Mouse (Mus musculus): Measurements from ENCODE around the gene Mgp. TPM values are rescaled to one million over a fixed set of nuclear protein-coding genes. Genes with fewer than 3 reads are reported as not detected.

The Mgp gene
- polyA plus RNA-seq, 1 experiment from 2014 or later = 1.6 TPM

DNA sequence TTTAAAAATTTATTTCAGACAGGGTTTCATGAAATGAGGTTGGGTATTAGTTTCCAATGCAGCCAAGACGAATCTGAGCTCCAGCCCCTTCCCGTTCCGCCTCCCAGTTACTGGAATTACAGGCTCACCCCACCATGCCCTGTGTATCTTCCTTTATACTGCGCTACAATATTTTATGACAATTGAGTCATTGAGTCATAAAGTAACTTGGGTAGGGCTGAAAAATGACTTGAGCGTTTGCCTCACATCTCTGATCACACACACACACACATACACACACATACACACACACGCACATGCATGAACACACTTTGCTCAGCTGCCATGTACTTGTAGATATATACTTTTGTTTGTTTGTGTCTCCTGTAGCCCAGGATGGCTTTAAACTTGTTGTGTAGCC, 38.6 kb upstream of the Mgp start:
- no peaks in the 10 kb centered on the region for H3K36me3 ChIP-seq (ENCODE audit: control insufficient read depth, insufficient read depth, low read length)
- H3K27me3 ChIP-seq (ENCODE audit: control insufficient read depth, insufficient read depth, low read length) = no peaks in the 10 kb centered on the region
- DNase-seq (ENCODE audit: low spot score, missing footprints) (no peak), ATAC-seq (ENCODE audit: low FRiP score) (no peak)
- no peak overlapping the region for H3K9ac ChIP-seq (ENCODE audit: low read length)
- peaks cover 2% of the 10 kb centered on the region; the same call in 1 of the 2 replicates for H3K4me1 ChIP-seq (ENCODE audit: control insufficient read depth, insufficient read depth, low read length)
- WGBS = 93% methylated on average over 6 of the region's 6 CpGs
- H3K4me3 ChIP-seq (ENCODE audit: low read depth, low read length) = no peak overlapping the region
- H3K4me2 ChIP-seq = no peak overlapping the region
- no peaks in the 10 kb centered on the region for H3K9me3 ChIP-seq (ENCODE audit: control insufficient read depth, low read length)
- no peak overlapping the region for H3K27ac ChIP-seq (ENCODE audit: low read depth, low read length)

DNA sequence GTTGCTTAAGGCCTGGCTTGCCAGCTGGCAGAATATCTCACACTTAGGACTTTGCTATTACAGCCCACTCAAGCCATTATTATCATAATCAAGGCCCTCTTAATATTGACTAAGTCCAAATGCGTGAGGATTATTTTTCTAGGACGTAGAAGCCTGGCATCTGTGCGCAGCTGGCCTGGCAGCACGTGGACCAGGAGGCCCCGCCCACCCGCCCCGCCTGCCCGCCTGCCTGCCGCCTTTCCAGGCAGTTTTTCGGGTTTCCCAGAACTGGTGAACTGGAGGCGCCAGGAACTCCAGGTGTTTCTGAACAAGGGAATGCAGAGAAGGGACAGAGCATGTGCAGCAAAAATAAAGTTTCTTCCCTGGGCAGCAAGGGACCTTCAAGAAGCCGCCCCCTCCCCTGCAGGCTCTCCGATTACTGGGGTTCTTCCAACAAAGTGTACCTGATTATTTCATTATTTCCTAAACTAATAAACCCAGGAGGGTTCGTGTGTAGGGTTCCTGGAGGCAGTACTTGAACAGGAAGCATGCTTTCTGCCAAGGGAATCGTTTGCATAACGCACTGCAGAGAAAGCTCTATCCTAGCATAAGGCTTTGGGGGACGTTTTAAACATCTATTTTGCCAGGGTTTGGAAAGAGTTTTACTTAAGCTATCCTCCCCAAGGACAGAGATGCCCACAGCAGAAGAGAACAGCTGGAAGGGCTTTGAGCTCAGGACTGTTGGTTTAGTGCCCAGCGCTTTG, 37.9 kb upstream of the Mgp start:
- 22% methylated on average over 18 of the region's 18 CpGs for WGBS
- Histone ChIP-seq H3K4me2 (peak overlapping the region; percentile 27), H3K27me3 (ENCODE audit: control insufficient read depth, insufficient read depth, low read length) (no peaks in the 10 kb centered on the region), H3K4me3 (ENCODE audit: low read depth, low read length) (no peak overlapping the region), H3K36me3 (ENCODE audit: control insufficient read depth, insufficient read depth, low read length) (no peaks in the 10 kb centered on the region), H3K4me1 (ENCODE audit: control insufficient read depth, insufficient read depth, low read length) (peaks cover 2% of the 10 kb centered on the region; the same call in 1 of the 2 replicates), H3K9ac (ENCODE audit: low read length) (peak overlapping the region; percentile 28; the same call in 1 of the 2 replicates), H3K27ac (ENCODE audit: low read depth, low read length) (no peak overlapping the region), H3K9me3 (ENCODE audit: control insufficient read depth, low read length) (no peaks in the 10 kb centered on the region)
- DNase-seq (ENCODE audit: low spot score, missing footprints) (no peak), ATAC-seq (ENCODE audit: low FRiP score) (peak; percentile 70)

DNA sequence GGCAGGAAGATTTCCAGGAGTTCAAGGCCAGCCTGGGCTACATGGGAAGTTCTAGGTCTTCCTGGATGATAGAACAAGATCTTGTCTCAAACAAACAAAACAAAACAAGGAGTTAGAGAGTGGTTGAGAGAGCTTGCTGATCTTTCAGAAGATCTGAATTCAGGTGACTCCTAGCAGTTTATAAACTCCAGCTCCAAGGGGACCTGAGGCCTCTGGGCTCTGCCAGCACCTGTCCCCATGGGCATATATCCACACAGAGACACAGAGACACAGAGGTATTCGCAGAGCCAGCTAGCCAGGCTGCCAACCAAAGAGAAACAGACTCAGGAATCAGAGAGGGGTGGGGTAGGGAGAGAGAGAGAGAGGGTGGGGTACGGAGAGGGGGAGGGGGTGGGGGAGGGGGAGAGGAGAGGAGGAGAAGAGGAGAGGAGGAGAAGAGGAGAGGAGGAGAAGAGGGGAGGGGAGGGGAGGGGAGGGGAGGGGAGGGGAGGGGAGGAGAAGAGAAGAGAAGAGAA, 37.2 kb upstream of the Mgp start:
- no peaks in the 10 kb centered on the region for H3K36me3 ChIP-seq (ENCODE audit: control insufficient read depth, insufficient read depth, low read length)
- WGBS = no CpG with 5 or more reads among the region's 2 CpGs
- ATAC-seq (ENCODE audit: low FRiP score) (0 out of 2 replicates have a peak, but pooled peaks have one; percentile 14), DNase-seq (ENCODE audit: low spot score, missing footprints) (no peak)
- H3K4me3 ChIP-seq (ENCODE audit: low read depth, low read length) = no peak overlapping the region
- H3K9me3 ChIP-seq (ENCODE audit: control insufficient read depth, low read length) = no peaks in the 10 kb centered on the region
- no peak overlapping the region for H3K27ac ChIP-seq (ENCODE audit: low read depth, low read length)
- H3K4me2 ChIP-seq = no peak overlapping the region
- H3K27me3 ChIP-seq (ENCODE audit: control insufficient read depth, insufficient read depth, low read length) = no peaks in the 10 kb centered on the region
- H3K9ac ChIP-seq (ENCODE audit: low read length) = no peak overlapping the region
- peaks cover 2% of the 10 kb centered on the region; the same call in 1 of the 2 replicates for H3K4me1 ChIP-seq (ENCODE audit: control insufficient read depth, insufficient read depth, low read length)

DNA sequence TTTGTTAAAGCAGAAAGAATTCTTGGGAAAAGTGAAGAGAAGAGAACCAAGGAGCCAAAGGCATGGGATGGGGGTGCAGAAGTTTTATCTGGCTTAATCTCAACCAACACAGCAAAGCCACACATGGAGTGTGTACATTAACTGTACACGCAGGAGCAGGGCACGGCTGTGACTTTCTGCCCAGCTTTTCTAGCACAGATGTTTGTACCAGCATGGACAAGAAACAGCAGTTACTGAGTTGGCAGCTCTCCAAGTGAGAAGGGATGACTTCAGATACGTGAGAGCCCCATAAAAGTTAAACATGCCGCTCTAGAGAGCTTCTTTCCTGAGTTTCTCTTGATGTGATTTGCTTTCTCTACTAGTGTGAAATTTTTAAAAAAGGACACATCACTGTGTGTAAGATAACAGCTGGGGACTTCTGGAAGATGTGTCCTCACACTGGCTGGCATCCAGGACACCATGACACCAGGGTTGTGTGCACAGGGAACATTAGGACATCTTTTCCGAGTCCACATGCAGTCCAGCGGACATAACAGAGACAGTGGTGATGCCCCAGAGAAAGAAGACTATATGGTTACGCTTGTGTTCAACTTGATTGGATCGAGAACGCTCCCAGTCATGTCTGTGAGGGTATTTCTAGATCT, 34.7 kb upstream of the Mgp start:
- WGBS = 89% methylated on average over 9 of the region's 9 CpGs
- H3K4me1 ChIP-seq (ENCODE audit: control insufficient read depth, insufficient read depth, low read length) = peaks cover 2% of the 10 kb centered on the region; the same call in 1 of the 2 replicates
- no peaks in the 10 kb centered on the region for H3K36me3 ChIP-seq (ENCODE audit: control insufficient read depth, insufficient read depth, low read length)
- H3K4me3 ChIP-seq (ENCODE audit: low read depth, low read length) = no peak overlapping the region
- no peaks in the 10 kb centered on the region for H3K27me3 ChIP-seq (ENCODE audit: control insufficient read depth, insufficient read depth, low read length)
- H3K9ac ChIP-seq (ENCODE audit: low read length) = no peak overlapping the region
- DNase-seq (ENCODE audit: low spot score, missing footprints) = no peak
- H3K4me2 ChIP-seq = no peak overlapping the region
- no peaks in the 10 kb centered on the region for H3K9me3 ChIP-seq (ENCODE audit: control insufficient read depth, low read length)
- ATAC-seq (ENCODE audit: low FRiP score) = no peak
- H3K27ac ChIP-seq (ENCODE audit: low read depth, low read length) = no peak overlapping the region

DNA sequence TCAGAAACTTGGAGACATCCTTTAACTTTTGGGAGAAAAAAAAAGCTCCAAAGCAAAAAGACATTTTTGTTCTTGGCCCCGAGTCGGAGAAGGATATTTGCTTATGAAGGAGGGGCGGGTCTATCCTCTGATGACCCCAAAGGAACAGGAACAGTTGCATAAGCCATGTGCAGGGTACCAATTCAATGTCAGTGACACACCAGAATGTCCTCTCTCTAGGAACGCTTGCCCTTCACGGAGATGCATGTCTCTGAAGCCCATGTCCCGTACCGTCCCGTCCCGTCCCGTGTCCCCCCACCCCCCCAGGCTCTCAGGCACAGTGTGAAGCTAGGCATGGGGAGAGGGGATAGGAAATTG, 31.3 kb upstream of the Mgp start:
- DNase-seq (ENCODE audit: low spot score, missing footprints) (no peak), ATAC-seq (ENCODE audit: low FRiP score) (no peak)
- Histone ChIP-seq H3K9ac (ENCODE audit: low read length) (no peak overlapping the region), H3K4me1 (ENCODE audit: control insufficient read depth, insufficient read depth, low read length) (no peaks in the 10 kb centered on the region), H3K36me3 (ENCODE audit: control insufficient read depth, insufficient read depth, low read length) (no peaks in the 10 kb centered on the region), H3K9me3 (ENCODE audit: control insufficient read depth, low read length) (no peaks in the 10 kb centered on the region), H3K27ac (ENCODE audit: low read depth, low read length) (no peak overlapping the region), H3K4me3 (ENCODE audit: low read depth, low read length) (no peak overlapping the region), H3K4me2 (no peak overlapping the region), H3K27me3 (ENCODE audit: control insufficient read depth, insufficient read depth, low read length) (no peaks in the 10 kb centered on the region)
- WGBS = 80% methylated on average over 10 of the region's 10 CpGs

DNA sequence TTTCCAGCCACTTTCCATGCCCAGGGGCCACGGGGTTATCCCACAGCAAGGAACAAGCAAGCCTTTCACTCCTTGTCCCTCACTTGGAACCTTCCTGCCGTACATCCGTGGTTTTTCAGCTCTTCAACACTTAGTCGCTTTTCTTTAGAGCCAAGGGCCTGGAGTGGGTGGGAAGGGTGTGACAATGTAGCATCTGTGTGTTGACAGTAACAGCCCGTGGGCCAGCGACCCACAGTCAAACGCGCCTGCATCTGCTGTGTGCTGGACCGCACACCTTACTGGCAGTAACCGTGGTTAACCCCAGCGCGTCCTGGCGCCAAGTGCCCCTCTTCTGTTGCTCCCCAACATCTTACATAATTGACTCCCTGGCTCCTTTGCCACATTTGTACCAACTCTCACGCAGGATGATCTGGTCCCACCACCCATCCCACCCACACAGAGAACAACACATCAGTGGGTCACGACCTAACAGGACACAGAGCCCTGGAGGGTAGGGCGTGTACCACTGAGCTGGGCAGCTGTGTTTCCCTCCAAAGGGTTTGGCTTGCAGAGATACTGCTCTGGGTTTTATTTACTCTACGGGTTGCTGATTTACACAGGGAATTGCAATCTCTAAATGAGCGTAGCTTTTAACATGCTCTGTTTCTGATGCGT, 30.8 kb upstream of the Mgp start:
- no peak overlapping the region for H3K4me2 ChIP-seq
- no peak overlapping the region for H3K27ac ChIP-seq (ENCODE audit: low read depth, low read length)
- H3K4me1 ChIP-seq (ENCODE audit: control insufficient read depth, insufficient read depth, low read length) = no peaks in the 10 kb centered on the region
- H3K27me3 ChIP-seq (ENCODE audit: control insufficient read depth, insufficient read depth, low read length) = no peaks in the 10 kb centered on the region
- WGBS = 92% methylated on average over 19 of the region's 19 CpGs
- ATAC-seq (ENCODE audit: low FRiP score) (no peak), DNase-seq (ENCODE audit: low spot score, missing footprints) (no peak)
- H3K4me3 ChIP-seq (ENCODE audit: low read depth, low read length) = no peak overlapping the region
- H3K9me3 ChIP-seq (ENCODE audit: control insufficient read depth, low read length) = no peaks in the 10 kb centered on the region
- no peaks in the 10 kb centered on the region for H3K36me3 ChIP-seq (ENCODE audit: control insufficient read depth, insufficient read depth, low read length)
- no peak overlapping the region for H3K9ac ChIP-seq (ENCODE audit: low read length)

DNA sequence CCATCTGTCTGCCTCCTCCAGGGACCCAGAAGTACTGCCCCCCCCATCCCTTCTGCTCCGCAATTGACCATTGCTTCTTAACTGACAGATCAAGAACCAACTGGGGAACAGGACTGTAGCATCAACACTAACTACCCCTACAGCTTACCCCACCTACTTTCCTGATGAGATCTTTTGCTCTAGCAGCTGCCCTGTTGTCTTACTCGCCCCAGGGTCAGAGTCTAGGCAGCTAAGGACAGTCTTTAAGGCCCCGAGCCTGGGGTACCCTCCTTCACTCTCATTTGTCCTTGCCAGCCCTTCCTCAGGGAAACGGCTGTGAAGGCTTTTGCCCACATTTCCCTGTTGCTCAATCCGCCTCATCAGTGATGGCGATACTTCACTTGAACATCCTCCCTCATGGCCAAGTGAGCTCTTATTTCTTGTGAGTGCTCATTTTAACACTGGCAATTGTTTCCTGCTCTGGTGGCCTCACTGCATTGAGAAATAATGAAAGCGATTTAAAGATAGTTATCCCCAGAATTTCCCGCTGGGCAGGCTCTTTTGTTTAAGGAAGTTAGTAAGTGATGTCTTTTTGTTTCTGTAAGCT, 28.4 kb upstream of the Mgp start:
- Histone ChIP-seq H3K4me1 (ENCODE audit: control insufficient read depth, insufficient read depth, low read length) (no peaks in the 10 kb centered on the region), H3K4me3 (ENCODE audit: low read depth, low read length) (no peak overlapping the region), H3K27me3 (ENCODE audit: control insufficient read depth, insufficient read depth, low read length) (no peaks in the 10 kb centered on the region), H3K36me3 (ENCODE audit: control insufficient read depth, insufficient read depth, low read length) (no peaks in the 10 kb centered on the region), H3K4me2 (no peak overlapping the region), H3K9ac (ENCODE audit: low read length) (no peak overlapping the region), H3K9me3 (ENCODE audit: control insufficient read depth, low read length) (no peaks in the 10 kb centered on the region), H3K27ac (ENCODE audit: low read depth, low read length) (no peak overlapping the region)
- DNase-seq (ENCODE audit: low spot score, missing footprints) (no peak), ATAC-seq (ENCODE audit: low FRiP score) (no peak)
- WGBS = 74% methylated on average over 8 of the region's 8 CpGs

DNA sequence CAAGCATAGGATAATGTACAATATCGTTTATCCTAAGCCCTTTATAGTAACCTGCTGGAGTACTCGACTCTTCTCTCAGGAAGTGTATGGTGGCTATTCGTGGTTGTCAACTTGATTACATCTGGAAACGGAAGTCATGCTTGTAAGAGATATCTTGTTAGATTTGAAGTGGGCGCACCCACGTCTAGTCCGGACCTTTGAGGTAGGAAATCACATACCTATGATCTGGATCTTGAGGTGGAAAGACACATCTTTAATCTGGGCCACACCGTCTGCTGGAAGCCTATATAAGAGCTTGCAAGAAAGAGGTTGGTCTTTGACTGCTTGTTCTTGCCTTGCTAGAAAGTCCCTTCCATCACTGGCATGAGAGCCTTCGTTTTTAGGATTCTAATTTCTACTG, 26.9 kb upstream of the Mgp start:
- DNase-seq (ENCODE audit: low spot score, missing footprints) (no peak), ATAC-seq (ENCODE audit: low FRiP score) (no peak)
- 84% methylated on average over 9 of the region's 9 CpGs for WGBS
- no peaks in the 10 kb centered on the region for H3K9me3 ChIP-seq (ENCODE audit: control insufficient read depth, low read length)
- H3K4me2 ChIP-seq = no peak overlapping the region
- H3K27me3 ChIP-seq (ENCODE audit: control insufficient read depth, insufficient read depth, low read length) = no peaks in the 10 kb centered on the region
- no peak overlapping the region for H3K4me3 ChIP-seq (ENCODE audit: low read depth, low read length)
- no peaks in the 10 kb centered on the region for H3K4me1 ChIP-seq (ENCODE audit: control insufficient read depth, insufficient read depth, low read length)
- no peaks in the 10 kb centered on the region for H3K36me3 ChIP-seq (ENCODE audit: control insufficient read depth, insufficient read depth, low read length)
- no peak overlapping the region for H3K27ac ChIP-seq (ENCODE audit: low read depth, low read length)
- H3K9ac ChIP-seq (ENCODE audit: low read length) = no peak overlapping the region

DNA sequence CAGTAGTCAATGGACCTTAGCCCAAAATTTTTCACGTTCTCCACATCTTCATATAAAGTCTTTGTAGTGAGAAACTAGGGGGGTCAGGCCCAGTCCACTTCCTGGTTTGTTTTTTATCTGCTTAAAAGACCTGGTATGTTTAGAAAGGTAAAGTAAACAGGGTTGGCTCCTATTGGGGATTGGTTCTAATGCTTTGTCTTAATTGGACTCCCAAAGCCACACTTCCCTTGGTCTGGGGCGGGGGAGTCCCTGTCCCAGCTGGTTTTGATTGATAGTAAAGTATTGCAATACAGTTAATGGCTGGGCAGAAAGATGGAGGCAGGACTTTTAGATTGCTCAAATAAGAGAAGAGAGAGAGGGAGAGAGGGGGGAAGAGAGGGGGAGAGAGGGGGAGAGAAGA, 25.4 kb upstream of the Mgp start:
- Histone ChIP-seq H3K9me3 (ENCODE audit: control insufficient read depth, low read length) (no peaks in the 10 kb centered on the region), H3K27me3 (ENCODE audit: control insufficient read depth, insufficient read depth, low read length) (no peaks in the 10 kb centered on the region), H3K9ac (ENCODE audit: low read length) (no peak overlapping the region), H3K36me3 (ENCODE audit: control insufficient read depth, insufficient read depth, low read length) (no peaks in the 10 kb centered on the region), H3K27ac (ENCODE audit: low read depth, low read length) (no peak overlapping the region), H3K4me1 (ENCODE audit: control insufficient read depth, insufficient read depth, low read length) (no peaks in the 10 kb centered on the region), H3K4me3 (ENCODE audit: low read depth, low read length) (no peak overlapping the region), H3K4me2 (no peak overlapping the region)
- DNase-seq (ENCODE audit: low spot score, missing footprints) = no peak
- WGBS = 82% methylated on average over 2 of the region's 2 CpGs
- no peak for ATAC-seq (ENCODE audit: low FRiP score)

All from midbrain, embryonic 11.5 days (tissue).